In genomic region chr8:116192096-116192495, GRCm38 (mm10) we compare ENCODE assay signal across 15 mouse cellular contexts.
"Had no signal": no experiment of that assay in that cellular context is flagged by ENCODE, and none has a peak within 500 bp of the region (broad histone marks: within the 10 kb centered on the region; RNA-seq: fewer than 3 reads in every experiment).

No protein-coding gene starts in this region.

- H3K36me3 ChIP-seq: limb, embryonic 13.5 days; midbrain, embryonic 10.5 days; neural tube, embryonic 15.5 days; stomach, embryonic 15.5 days had no signal

- H3K4me3 ChIP-seq: limb, embryonic 13.5 days; midbrain, embryonic 10.5 days; myocyte; neural tube, embryonic 15.5 days; stomach, embryonic 15.5 days had no signal

- H3K4me1 ChIP-seq: stomach, embryonic 15.5 days had no signal

- H3K4me2 ChIP-seq: limb, embryonic 13.5 days; neural tube, embryonic 15.5 days; stomach, embryonic 15.5 days had no signal

- DNase-seq: left cerebral cortex, postnatal 4 days; lung, adult 2 months; lung, postnatal 36 days; midbrain, embryonic 14.5 days; right cerebral cortex, postnatal 4 days; thymus, adult 2 months; thymus, postnatal 25 days had no signal

- H3K27ac ChIP-seq: limb, embryonic 13.5 days; liver, embryonic 14.5 days; midbrain, embryonic 10.5 days; neural tube, embryonic 15.5 days; stomach, embryonic 15.5 days had no signal

- H3K9me3 ChIP-seq: limb, embryonic 13.5 days; midbrain, embryonic 10.5 days; neural tube, embryonic 15.5 days; stomach, embryonic 15.5 days had no signal

- H3K27me3 ChIP-seq: stomach, embryonic 15.5 days had no signal

- H3K9ac ChIP-seq: limb, embryonic 13.5 days; liver, embryonic 14.5 days; neural tube, embryonic 15.5 days; stomach, embryonic 15.5 days had no signal

- ATAC-seq: intestine, embryonic 16.5 days; lung, postnatal 0 days had no signal
